Mouse (Mus musculus) thymus, adult 2 months (tissue): ENCODE results near the gene Gm10837.

Source experiments
- CTCF ChIP-seq: fragments of 200-500 bp; IDR thresholded peaks from 2 replicates; pipeline ENCODE4 v1.5.1; 2012; ENCODE audit warnings: mild to moderate bottlenecking, control low read depth, low read length, moderate library complexity, borderline replicate concordance; ENCODE audit not compliant: control insufficient read depth, poor library complexity, insufficient read depth; ENCODE audit errors: extremely low read depth
- POLR2A ChIP-seq: fragments of 200-500 bp; IDR thresholded peaks from 2 replicates; pipeline ENCODE4 v1.6.1; 2012; ENCODE audit warnings: mild to moderate bottlenecking, low read length, control low read depth, moderate library complexity; ENCODE audit not compliant: control insufficient read depth, poor library complexity, insufficient read depth; ENCODE audit errors: extremely low read depth

DNA sequence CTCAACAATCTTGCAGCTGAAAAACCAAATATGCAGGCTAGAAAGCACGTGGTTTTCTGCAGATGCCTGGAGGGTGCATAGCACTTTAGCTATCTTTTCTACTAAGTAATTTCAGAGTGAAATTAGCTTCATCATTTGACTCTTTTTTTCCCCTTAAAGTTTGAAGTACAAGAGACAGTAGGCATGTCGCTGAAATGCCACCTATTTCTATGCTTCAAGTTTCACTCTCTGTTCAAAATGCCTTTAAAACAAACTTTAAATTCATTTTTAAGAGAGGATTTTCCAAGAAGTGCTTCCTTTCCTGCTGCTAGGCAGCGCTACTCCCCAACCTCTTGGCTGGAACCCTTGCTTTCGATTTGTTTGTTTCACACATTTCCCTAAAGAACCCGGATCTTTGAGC is 1.3 kb upstream of the Gm10837 start:
- TF ChIP-seq CTCF (no peak), POLR2A (no peak)
